Mouse (Mus musculus): ENCODE results near the gene Arhgap22. TPM values are rescaled to one million over a fixed set of nuclear protein-coding genes. Genes with fewer than 3 reads are reported as not detected.
A peak's percentile ranks its signal among the peaks of the same experiment; 100 is the strongest.

Arhgap22 gene
- total RNA-seq, 2 experiments from 2014 or later = 10.9 to 12.1 TPM

DNA sequence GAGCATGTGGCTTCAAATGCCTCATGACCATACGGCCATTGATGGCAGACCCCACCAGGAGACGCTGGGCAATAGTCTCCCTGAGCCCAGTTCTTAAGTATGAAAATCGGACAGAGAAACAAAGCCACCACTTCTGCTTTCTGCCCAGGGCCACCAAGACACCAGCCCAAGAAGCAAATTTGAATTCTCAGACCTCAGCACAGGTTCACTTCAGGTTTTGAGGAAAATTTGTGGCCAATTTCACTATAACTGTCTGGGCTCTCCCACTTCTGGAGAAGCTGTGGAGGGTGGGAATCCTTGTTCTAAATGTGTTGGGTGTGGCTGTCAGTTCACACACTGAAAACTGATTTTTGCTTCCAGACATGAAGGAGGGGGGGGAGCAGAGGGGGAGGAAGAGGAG is 19.6 kb upstream of the Arhgap22 start:
- Histone ChIP-seq H3K27ac (no peak overlapping the region), H3K4me3 (no peak overlapping the region)
- no peak for DNase-seq (ENCODE audit: extremely low spot score in 1 of 2, low spot score in 2 of 2)
- intact Hi-C loops (cut with DNase I) = no loop called here
- no peak for TF ChIP-seq CTCF (IDR thresholded peaks at IDR 0.05)

DNA sequence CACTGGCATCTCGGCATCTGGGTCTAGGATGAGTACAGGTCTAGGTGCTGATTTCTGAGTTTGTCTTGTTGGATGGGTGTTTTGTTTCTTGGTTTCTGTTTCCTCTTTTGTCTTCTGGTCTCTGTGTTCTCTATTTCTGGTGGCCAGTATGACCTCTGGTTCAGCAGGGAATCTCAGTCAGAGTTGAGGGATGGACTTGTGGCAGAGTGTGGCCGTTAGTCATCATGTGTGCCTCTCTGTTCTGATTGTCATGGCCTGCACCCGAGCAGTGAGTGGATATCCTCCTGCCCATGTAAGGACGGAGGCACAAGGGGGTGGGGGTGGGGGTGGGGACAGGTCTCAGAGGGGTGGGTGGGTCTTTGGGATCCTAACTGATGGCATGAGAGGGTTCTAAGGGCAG is 11.7 kb upstream of the Arhgap22 start:
- no peak for TF ChIP-seq CTCF (IDR thresholded peaks at IDR 0.05)
- Histone ChIP-seq H3K27ac (no peak overlapping the region), H3K4me3 (no peak overlapping the region)
- no peak for DNase-seq (ENCODE audit: extremely low spot score in 1 of 2, low spot score in 2 of 2)
- intact Hi-C loops (cut with DNase I) = loop anchor here (10.0 kb wide), 3 partner anchors 237 to 597 kb away; no protein-coding TSS in a partner anchor

DNA sequence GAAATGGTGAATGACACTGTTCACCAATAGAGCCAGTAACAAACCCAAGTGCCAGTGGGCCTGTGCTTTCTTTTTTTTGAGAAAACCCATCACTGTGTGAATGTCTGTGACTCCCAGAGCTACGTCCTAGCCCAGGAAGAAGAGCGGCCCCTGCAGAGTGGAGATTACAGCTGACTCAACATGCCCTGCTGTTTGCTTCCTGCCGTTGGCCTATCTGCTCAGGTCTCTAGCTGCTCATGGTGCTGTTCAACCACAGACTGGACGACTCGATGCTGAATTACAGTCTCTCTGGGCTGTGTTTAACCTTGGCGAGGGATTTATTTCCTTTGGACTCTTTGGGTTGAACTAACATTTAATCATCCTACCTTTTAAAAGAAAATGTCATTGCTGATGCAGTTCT is 10.9 kb upstream of the Arhgap22 start:
- Histone ChIP-seq H3K4me3 (no peak overlapping the region), H3K27ac (no peak overlapping the region)
- intact Hi-C loops (cut with DNase I) = loop anchor here (10.0 kb wide), 3 partner anchors 238 to 598 kb away; no protein-coding TSS in a partner anchor
- no peak for DNase-seq (ENCODE audit: extremely low spot score in 1 of 2, low spot score in 2 of 2)
- no peak for TF ChIP-seq CTCF (IDR thresholded peaks at IDR 0.05)

DNA sequence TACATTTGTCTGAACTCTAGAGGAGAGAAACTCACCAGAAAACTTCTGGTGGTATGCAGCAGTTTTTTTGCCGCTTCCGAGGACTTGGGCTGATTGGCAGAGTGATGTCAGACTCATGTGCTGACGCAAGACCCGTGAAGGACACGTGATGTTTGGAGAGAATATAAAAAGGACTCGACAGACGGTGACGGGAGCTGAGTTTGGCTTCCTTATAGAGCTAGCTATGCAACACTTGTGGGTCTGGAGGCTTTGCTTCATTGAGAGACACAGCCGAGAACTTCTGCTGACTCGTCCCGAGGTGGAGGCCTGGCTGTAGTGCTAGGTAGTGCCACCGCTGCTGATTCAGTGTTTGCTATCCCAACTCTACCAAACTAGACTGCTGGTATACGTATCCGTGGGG is 10.0 kb upstream of the Arhgap22 start:
- intact Hi-C loops (cut with DNase I) = loop anchor here (2.0 to 10.0 kb wide), 4 partner anchors 239 to 671 kb away; no protein-coding TSS in a partner anchor
- no peak; the same call in 1 of the 2 replicates for TF ChIP-seq CTCF (IDR thresholded peaks at IDR 0.05)
- no peak for DNase-seq (ENCODE audit: extremely low spot score in 1 of 2, low spot score in 2 of 2)
- H3K27ac ChIP-seq = no peak overlapping the region
- H3K4me3 ChIP-seq = no peak overlapping the region

DNA sequence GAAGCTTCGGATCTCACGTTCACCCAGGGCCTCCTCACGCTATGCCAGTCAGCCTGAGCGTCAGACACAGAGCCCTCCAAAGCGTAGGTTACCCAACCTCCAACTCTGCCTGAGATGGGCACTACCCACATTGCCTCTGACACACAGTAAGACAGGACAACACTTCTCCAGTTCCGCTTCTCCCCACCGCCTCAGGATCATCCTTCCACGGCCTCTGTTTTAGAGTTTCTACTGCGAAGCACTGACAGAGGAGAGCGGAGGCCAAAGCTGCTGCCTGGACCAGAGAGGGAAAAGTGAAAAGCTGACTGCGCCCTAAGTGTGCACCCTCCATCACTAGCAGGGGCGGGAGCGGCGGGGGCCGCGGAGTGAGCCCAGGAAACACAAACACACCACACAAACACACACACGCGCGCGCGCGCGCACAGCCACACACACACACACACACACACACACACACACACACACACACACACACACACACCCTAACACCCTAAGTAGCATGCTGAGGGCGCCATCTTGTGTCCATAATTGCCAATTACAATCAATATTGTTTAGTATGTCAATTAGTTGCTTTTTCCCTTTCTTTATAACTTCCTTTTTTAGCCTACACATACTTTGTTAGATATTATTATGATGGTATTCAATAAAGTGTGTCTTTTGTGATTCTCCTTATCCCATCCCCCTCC is 8.4 kb upstream of the Arhgap22 start:
- H3K27ac ChIP-seq = no peak overlapping the region
- TF ChIP-seq CTCF (IDR thresholded peaks at IDR 0.05) = peak; percentile 45
- intact Hi-C loops (cut with DNase I) = loop anchor here (2.0 to 10.0 kb wide), 5 partner anchors 58 to 673 kb away; no protein-coding TSS in a partner anchor
- no peak for DNase-seq (ENCODE audit: extremely low spot score in 1 of 2, low spot score in 2 of 2)
- no peak overlapping the region for H3K4me3 ChIP-seq

DNA sequence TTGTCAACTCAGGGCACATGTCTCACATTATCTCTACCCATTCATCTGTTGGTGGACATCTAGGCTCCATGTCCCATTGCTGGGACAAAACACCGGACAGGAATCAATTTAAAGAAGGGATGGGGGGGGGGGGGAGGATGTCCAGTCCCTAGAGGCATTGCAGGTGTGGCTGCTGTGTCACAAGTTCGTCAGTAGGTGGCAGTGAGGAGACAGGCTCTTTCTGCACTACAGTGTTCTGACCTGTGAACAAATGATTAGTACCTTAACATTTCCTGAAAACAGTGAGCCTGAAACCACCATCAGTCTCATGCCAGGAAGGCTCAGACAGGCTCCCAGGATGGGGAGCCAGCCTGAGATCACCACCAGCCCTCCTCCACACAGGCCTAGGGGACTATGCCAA is 6.8 kb upstream of the Arhgap22 start:
- DNase-seq (ENCODE audit: extremely low spot score in 1 of 2, low spot score in 2 of 2) = no peak
- intact Hi-C loops (cut with DNase I) = loop anchor here (5.0 to 10.0 kb wide), 4 partner anchors 60 to 602 kb away; no protein-coding TSS in a partner anchor
- TF ChIP-seq CTCF (IDR thresholded peaks at IDR 0.05) = peak; percentile 48
- Histone ChIP-seq H3K27ac (no peak overlapping the region), H3K4me3 (no peak overlapping the region)

DNA sequence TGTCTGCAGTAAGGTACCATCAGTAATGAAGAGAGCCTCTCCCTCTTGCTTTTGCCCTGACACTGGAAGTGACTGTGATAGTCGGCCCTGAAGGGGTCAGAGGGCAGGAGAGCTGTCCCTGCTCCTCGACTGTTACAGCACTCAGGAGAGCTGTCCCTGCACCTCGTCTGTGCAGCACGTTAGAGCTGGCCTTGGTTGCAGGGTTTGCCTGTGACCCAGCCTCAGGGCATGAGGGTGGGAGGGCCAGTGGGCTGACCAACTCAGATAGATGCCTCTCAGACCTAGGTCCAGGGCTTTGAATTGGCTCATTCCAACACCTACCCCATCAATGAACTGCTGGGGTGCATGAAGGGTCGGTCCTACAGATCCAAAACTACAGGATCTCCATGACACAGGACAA is 5.5 kb upstream of the Arhgap22 start:
- no peak overlapping the region for H3K4me3 ChIP-seq
- no peak for DNase-seq (ENCODE audit: extremely low spot score in 1 of 2, low spot score in 2 of 2)
- H3K27ac ChIP-seq = no peak overlapping the region
- intact Hi-C loops (cut with DNase I) = loop anchor here (5.0 to 10.0 kb wide), 4 partner anchors 61 to 604 kb away; no protein-coding TSS in a partner anchor
- no peak for TF ChIP-seq CTCF (IDR thresholded peaks at IDR 0.05)

DNA sequence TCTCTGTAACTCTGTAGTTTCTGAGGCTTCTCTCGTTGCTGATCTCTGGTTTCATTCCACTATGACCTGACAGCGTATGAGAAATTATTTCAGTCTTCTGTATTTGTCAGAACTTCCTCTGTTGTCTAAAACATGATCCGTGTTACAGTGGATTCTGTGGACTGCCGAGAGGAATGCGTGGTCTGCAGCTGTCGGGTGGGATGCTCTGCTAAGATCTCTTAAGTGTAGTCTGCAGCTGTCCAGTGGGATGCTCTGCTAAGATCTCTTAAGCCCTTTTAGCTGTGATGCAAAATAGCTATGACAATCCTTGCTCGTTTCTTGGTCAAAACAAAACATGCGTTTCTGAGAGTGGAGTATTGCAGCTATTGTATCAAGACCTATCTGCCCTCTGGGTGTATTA is 3.0 kb upstream of the Arhgap22 start:
- intact Hi-C loops (cut with DNase I) = no loop called here
- no peak for DNase-seq (ENCODE audit: extremely low spot score in 1 of 2, low spot score in 2 of 2)
- Histone ChIP-seq H3K27ac (no peak overlapping the region), H3K4me3 (no peak overlapping the region)
- TF ChIP-seq CTCF (IDR thresholded peaks at IDR 0.05) = no peak

DNA sequence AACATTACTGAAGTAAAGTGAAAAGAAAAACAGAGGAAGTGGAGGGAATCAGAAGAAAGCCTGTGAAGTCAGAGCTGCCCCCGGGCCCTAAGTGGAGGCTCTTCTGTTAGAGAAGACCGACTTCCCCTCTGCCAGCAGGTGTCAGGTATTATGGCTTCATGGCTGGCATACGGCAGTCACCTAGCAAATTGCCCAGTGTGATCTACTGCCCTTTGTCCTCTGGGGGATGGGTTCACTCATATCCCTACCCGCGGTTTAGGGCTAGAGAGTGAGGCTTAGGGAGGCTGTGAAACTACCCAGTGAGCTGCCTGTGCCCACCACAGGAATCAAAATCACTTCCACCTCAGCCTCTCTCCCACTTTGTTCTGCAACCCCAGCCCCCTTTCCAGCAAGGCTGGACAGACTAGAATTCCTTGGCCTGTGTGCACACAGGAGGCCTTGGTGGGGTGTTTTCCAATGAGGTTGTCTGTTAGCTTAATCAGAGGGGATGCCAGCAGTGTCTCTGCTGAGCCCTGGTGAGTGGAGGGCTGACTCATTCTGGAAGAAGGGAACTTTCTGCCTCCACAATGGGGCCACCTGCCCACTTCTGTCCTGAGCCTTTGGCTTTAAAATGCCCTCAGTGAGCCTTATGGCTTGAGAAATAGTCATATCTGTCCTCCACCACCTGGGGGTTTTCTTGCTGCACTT is 1.4 kb upstream of the Arhgap22 start:
- no peak for TF ChIP-seq CTCF (IDR thresholded peaks at IDR 0.05)
- intact Hi-C loops (cut with DNase I) = no loop called here
- no peak for DNase-seq (ENCODE audit: extremely low spot score in 1 of 2, low spot score in 2 of 2)
- no peak overlapping the region for H3K27ac ChIP-seq
- no peak overlapping the region for H3K4me3 ChIP-seq

DNA sequence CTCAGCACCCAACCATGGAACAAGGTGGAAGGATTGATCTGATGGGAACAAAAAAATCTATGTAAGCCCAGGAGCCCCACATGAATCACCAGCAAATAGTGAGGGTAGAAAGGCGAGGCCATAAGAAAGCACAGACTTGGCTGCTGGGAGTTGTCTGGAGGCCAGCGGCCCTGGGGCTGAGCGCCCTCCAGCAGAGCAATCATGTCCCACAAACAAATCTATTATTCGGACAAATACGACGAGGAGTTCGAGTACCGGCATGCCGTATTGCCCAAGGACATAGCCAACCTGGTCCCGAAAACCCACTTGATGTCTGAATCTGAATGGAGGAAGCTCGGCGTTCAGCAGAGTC is 892 bp upstream of the Arhgap22 start:
- intact Hi-C loops (cut with DNase I) = loop anchor here (1.0 kb wide), 1 partner anchor 90 kb away; no protein-coding TSS in a partner anchor
- Histone ChIP-seq H3K4me3 (no peak overlapping the region), H3K27ac (no peak overlapping the region)
- TF ChIP-seq CTCF (IDR thresholded peaks at IDR 0.05) = no peak
- no peak for DNase-seq (ENCODE audit: extremely low spot score in 1 of 2, low spot score in 2 of 2)

DNA sequence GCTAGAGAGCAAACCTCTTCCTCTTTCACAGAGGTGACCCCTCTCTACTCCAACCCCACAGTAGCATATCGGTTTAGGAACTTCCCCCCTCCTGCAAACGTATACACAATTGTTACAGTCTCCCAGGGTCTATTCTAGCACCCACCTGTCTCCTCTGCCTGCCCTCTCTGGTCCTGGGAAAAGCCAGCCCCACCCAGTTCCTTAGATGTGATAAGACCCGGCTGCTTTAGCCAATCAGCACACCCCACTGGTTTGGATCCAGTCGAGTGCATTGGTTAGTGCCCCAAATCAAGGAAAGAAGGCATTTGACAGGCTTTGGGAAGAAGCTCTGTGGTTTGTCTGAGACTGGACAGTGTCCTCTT is 922 bp downstream of the Arhgap22 start:
- H3K4me3 ChIP-seq = peak overlapping the region; percentile 45
- DNase-seq (ENCODE audit: extremely low spot score in 1 of 2, low spot score in 2 of 2) = no peak
- no peak for TF ChIP-seq CTCF (IDR thresholded peaks at IDR 0.05)
- peak overlapping the region; percentile 76 for H3K27ac ChIP-seq
- intact Hi-C loops (cut with DNase I) = loop anchor here (1.0 kb wide), 1 partner anchor 157 kb away; no protein-coding TSS in a partner anchor

DNA sequence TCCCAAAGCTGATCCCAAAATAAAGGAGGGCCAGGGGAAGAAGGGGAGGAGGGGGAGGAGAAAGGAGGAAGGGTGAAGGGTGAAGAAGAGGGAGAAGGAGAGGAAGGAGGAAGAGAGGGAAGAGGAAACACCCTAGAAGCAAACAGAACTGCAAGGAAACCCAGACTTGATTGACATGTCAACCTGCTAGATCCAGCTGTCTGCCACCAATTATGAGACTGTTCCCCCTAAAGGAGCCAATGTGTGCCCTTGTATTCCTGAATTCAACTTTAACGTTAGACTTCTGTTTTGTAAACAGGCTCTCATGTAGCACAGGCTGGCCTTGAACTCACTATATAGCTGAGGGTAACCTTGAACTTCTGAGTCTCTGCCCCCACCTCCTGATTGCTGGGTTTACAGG is 1.3 kb downstream of the Arhgap22 start:
- no peak overlapping the region for H3K4me3 ChIP-seq
- no peak for DNase-seq (ENCODE audit: extremely low spot score in 1 of 2, low spot score in 2 of 2)
- peak overlapping the region; percentile 76 for H3K27ac ChIP-seq
- TF ChIP-seq CTCF (IDR thresholded peaks at IDR 0.05) = no peak
- intact Hi-C loops (cut with DNase I) = no loop called here

Data from left cerebral cortex, adult 2 months (tissue).